Mouse (Mus musculus) gonadal fat pad, adult 2 months (tissue): ENCODE data around the gene Abcc2. TPM values are rescaled to one million over a fixed set of nuclear protein-coding genes. Genes with fewer than 3 reads are reported as not detected.

ENCODE experiments used
- polyA plus RNA-seq: library from polyadenylated mRNA; depleted of rRNA; stranded (reverse); fragments of >200 nt; gene quantifications from 2 replicates; pipeline ENCODE4 v1.2.3, GENCODE M21; 2012; rRNA removed

The Abcc2 gene
- polyA plus RNA-seq, 1 experiment = 0.14 TPM

Other genes starting within 250 kb of the Abcc2 start
- 0.04 TPM in 1 of 2 replicates, not detected in the other for gene Nkx2-3, start 169.9 kb upstream of the Abcc2 start, polyA plus RNA-seq
- gene Slc25a28, start 107.3 kb upstream of the Abcc2 start, polyA plus RNA-seq = 82.7 and 91.0 TPM in 2 replicates
- gene Entpd7, start 92.5 kb upstream of the Abcc2 start, polyA plus RNA-seq = 12.3 and 16.8 TPM in 2 replicates
- gene Cutc, start 29.2 kb upstream of the Abcc2 start, polyA plus RNA-seq = 9.6 and 10.3 TPM in 2 replicates
- 31.0 and 38.4 TPM in 2 replicates for gene Cox15, start 29.2 kb upstream of the Abcc2 start, polyA plus RNA-seq
- 31.1 and 31.6 TPM in 2 replicates for gene Dnmbp, start 158.0 kb downstream of the Abcc2 start, polyA plus RNA-seq
- 18.6 and 29.0 TPM in 2 replicates for gene Cpn1, start 204.4 kb downstream of the Abcc2 start, polyA plus RNA-seq
- 0.25 and 0.31 TPM in 2 replicates for gene Cyp2c23, start 247.0 kb downstream of the Abcc2 start, polyA plus RNA-seq